Mouse (Mus musculus): ENCODE data around the gene Myo9b. TPM values are rescaled to one million over a fixed set of nuclear protein-coding genes. Genes with fewer than 3 reads are reported as not detected.
"Not testable (repeated sequence)": the region's sequence is repeated elsewhere in the genome, so short reads cannot be mapped to it uniquely, and the experiment has no call there.

Gene Myo9b
- polyA plus RNA-seq, 1 experiment from 2014 or later: 20.3 TPM

DNA sequence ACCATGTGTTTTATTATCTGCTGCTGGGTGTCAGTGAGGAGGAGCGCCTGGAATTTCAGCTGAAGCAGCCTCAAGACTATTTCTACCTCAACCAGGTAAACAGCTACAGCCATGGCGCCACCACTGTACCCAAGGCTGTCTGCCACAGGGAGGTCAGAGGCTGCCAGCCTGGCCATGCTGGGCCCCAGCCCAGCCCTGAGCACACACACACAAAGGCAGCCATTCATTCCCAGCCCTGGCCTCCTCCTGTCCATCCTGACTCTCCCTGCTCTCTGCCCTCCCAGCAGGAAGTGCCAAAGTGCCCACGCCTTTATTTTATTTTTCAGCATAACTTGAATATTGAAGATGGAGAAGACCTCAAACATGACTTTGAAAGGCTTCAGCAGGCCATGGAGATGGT lies 50.4 kb downstream of the Myo9b start:
- ATAC-seq (ENCODE audit: low read depth): no peak
- H3K4me2 ChIP-seq (ENCODE audit: low read depth, low read length): no peak overlapping the region
- H3K27me3 ChIP-seq (ENCODE audit: control insufficient read depth, insufficient read depth, low read depth, low read length): no peaks in the 10 kb centered on the region
- H3K36me3 ChIP-seq (ENCODE audit: control insufficient read depth, insufficient read depth, low read length): peaks cover 35% of the 10 kb centered on the region
- no peaks in the 10 kb centered on the region for H3K9me3 ChIP-seq (ENCODE audit: control insufficient read depth, low read length)
- no peaks in the 10 kb centered on the region for H3K4me1 ChIP-seq (replicated peaks; ENCODE audit: control insufficient read depth, insufficient read depth, low read length)
- H3K27ac ChIP-seq (ENCODE audit: low read length): no peak overlapping the region
- WGBS: 83% methylated on average over 3 of the region's 3 CpGs
- no peak overlapping the region for H3K9ac ChIP-seq (ENCODE audit: low read length)
- H3K4me3 ChIP-seq (ENCODE audit: low read length): no peak overlapping the region

DNA sequence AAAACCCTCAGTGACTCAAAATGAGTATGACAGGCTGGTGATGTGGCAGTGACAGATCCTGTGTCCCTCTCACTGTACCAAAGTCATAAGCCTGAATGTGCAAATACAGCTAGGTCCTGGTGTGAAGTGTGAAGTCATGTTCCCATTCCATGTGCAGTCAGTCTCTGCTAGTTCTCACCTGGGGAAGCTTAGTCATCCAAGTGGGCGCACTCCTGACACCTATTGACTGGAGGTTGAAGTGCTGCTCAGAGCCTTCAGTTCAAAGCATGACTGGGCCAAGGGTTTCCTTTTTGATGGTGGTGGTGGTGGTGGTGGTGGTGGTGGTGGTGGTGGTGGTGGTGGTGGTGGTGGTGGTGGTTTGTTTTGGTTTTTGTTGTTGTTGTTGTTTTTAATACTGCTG lies 52.3 kb downstream of the Myo9b start:
- ATAC-seq (ENCODE audit: low read depth): peak; percentile 56; the same call in 1 of the 2 replicates
- WGBS: 75% methylated on average over 1 of the region's 1 CpGs
- peaks cover 48% of the 10 kb centered on the region for H3K36me3 ChIP-seq (ENCODE audit: control insufficient read depth, insufficient read depth, low read length)

DNA sequence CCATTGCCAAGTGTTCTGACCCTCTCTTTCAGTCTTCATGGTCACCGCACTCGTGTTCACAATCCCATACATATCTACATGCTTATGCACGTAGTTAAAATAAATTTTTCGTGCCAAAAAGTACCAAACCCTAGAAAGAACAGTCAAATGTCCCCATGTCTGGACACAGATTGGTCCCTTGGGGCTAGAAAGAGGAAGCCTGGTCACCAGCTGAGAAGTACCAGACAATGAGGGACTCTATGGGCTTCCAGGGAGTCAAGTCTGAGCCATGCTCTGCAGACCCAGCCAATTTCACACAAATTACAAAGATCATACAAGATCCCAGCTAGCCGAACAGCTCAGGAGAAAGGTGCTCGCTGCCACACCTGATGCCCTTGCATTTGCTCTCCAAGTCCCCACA lies 65.3 kb downstream of the Myo9b start:
- not testable (repeated sequence) for H3K9ac ChIP-seq (ENCODE audit: low read length); H3K36me3 ChIP-seq (ENCODE audit: control insufficient read depth, insufficient read depth, low read length); H3K4me3 ChIP-seq (ENCODE audit: low read length); H3K27me3 ChIP-seq (ENCODE audit: control insufficient read depth, insufficient read depth, low read depth, low read length); ATAC-seq (ENCODE audit: low read depth); H3K4me1 ChIP-seq (replicated peaks; ENCODE audit: control insufficient read depth, insufficient read depth, low read length); H3K27ac ChIP-seq (ENCODE audit: low read length); H3K4me2 ChIP-seq (ENCODE audit: low read depth, low read length); H3K9me3 ChIP-seq (ENCODE audit: control insufficient read depth, low read length)
- 94% methylated on average over 6 of the region's 6 CpGs for WGBS

More for the DNA sequence above, 52.3 kb downstream of the Myo9b start:
- H3K9ac ChIP-seq (ENCODE audit: low read length): no peak overlapping the region
- H3K27me3 ChIP-seq (ENCODE audit: control insufficient read depth, insufficient read depth, low read depth, low read length): no peaks in the 10 kb centered on the region
- H3K4me2 ChIP-seq (ENCODE audit: low read depth, low read length): no peak overlapping the region
- no peaks in the 10 kb centered on the region for H3K4me1 ChIP-seq (replicated peaks; ENCODE audit: control insufficient read depth, insufficient read depth, low read length)
- no peak overlapping the region for H3K4me3 ChIP-seq (ENCODE audit: low read length)
- H3K9me3 ChIP-seq (ENCODE audit: control insufficient read depth, low read length): no peaks in the 10 kb centered on the region
- H3K27ac ChIP-seq (ENCODE audit: low read length): no peak overlapping the region

DNA sequence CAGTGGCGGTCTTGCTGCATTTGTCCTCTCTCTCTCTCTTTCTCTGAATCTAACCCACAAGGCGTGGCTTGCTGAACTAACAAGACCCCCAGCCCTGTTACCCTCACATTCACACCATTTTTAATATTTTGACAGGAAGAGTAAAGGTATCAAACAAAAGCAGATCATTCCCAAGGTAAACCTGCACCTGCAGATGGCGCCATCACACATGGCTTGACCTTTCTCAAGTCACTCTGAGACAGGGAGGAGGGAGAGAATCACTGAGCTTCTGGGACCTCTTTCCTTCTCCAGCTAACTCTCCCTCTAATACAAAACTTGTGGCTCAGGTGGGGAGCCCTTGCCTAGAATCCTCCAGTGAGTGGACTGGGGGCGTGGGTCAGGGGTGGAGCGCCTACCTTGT lies 68.1 kb downstream of the Myo9b start:
- Histone ChIP-seq H3K4me1 (replicated peaks; ENCODE audit: control insufficient read depth, insufficient read depth, low read length) (no peaks in the 10 kb centered on the region), H3K27me3 (ENCODE audit: control insufficient read depth, insufficient read depth, low read depth, low read length) (no peaks in the 10 kb centered on the region), H3K9me3 (ENCODE audit: control insufficient read depth, low read length) (no peaks in the 10 kb centered on the region), H3K4me3 (ENCODE audit: low read length) (no peak overlapping the region), H3K4me2 (ENCODE audit: low read depth, low read length) (no peak overlapping the region), H3K9ac (ENCODE audit: low read length) (no peak overlapping the region), H3K36me3 (ENCODE audit: control insufficient read depth, insufficient read depth, low read length) (peaks cover 13% of the 10 kb centered on the region), H3K27ac (ENCODE audit: low read length) (no peak overlapping the region)
- no peak for ATAC-seq (ENCODE audit: low read depth)
- WGBS: 76% methylated on average over 5 of the region's 5 CpGs

DNA sequence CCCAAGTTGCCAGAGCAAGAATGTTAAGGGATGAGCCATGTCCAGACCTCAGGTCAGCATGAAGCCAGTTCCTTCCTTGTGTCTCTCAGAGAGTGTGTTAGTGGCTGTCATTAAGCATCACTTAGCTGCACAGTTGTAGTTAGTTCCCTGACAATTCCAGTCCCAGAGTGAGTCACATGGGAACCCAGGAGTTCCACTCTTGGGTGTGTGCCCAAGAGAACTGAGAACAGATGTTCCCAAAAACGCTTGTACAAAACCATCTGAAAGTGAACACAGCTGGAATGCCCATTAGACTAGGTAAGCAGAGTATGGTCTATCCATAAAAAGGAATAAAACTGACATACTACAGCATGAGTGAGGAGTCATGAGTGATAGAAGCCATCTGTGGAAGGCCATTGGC lies 74.1 kb downstream of the Myo9b start:
- no peak overlapping the region for H3K4me3 ChIP-seq (ENCODE audit: low read length)
- no peaks in the 10 kb centered on the region for H3K27me3 ChIP-seq (ENCODE audit: control insufficient read depth, insufficient read depth, low read depth, low read length)
- no peak overlapping the region for H3K4me2 ChIP-seq (ENCODE audit: low read depth, low read length)
- no peaks in the 10 kb centered on the region for H3K9me3 ChIP-seq (ENCODE audit: control insufficient read depth, low read length)
- H3K4me1 ChIP-seq (replicated peaks; ENCODE audit: control insufficient read depth, insufficient read depth, low read length): no peaks in the 10 kb centered on the region
- WGBS: 74% methylated on average over 1 of the region's 1 CpGs
- ATAC-seq (ENCODE audit: low read depth): no peak
- H3K9ac ChIP-seq (ENCODE audit: low read length): no peak overlapping the region
- H3K27ac ChIP-seq (ENCODE audit: low read length): no peak overlapping the region
- peaks cover 48% of the 10 kb centered on the region for H3K36me3 ChIP-seq (ENCODE audit: control insufficient read depth, insufficient read depth, low read length)

DNA sequence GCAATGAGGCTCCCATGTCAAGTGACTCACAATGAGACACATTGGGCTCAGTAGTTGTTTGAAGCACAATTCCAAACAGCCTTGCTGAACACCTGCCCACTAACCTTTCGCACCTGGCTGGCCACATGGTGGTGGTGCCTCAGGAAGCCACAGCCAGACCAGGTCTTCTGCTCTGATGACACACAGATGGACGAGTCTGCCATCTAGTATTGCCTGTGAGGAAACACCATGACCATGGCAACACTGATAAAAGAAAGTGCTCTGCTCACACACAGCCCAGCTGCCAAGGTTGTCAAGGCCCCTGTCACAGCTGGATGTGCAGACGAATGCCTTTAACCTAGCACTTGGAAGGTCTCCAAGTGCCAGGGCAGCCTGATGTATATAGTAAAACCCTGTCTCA lies 78.6 kb downstream of the Myo9b start:
- no peak overlapping the region for H3K4me3 ChIP-seq (ENCODE audit: low read length)
- H3K27ac ChIP-seq (ENCODE audit: low read length): no peak overlapping the region
- no peak overlapping the region for H3K9ac ChIP-seq (ENCODE audit: low read length)
- peaks cover 58% of the 10 kb centered on the region for H3K36me3 ChIP-seq (ENCODE audit: control insufficient read depth, insufficient read depth, low read length)
- H3K27me3 ChIP-seq (ENCODE audit: control insufficient read depth, insufficient read depth, low read depth, low read length): no peaks in the 10 kb centered on the region
- H3K9me3 ChIP-seq (ENCODE audit: control insufficient read depth, low read length): no peaks in the 10 kb centered on the region
- 57% methylated on average over 3 of the region's 3 CpGs for WGBS
- no peak for ATAC-seq (ENCODE audit: low read depth)
- no peaks in the 10 kb centered on the region for H3K4me1 ChIP-seq (replicated peaks; ENCODE audit: control insufficient read depth, insufficient read depth, low read length)
- H3K4me2 ChIP-seq (ENCODE audit: low read depth, low read length): no peak overlapping the region

GRCm38 (mm10) chr8:71351520-71351919 lies 79.0 kb downstream of the Myo9b start:
- H3K4me1 ChIP-seq (replicated peaks; ENCODE audit: control insufficient read depth, insufficient read depth, low read length): no peaks in the 10 kb centered on the region
- no peak overlapping the region for H3K27ac ChIP-seq (ENCODE audit: low read length)
- H3K36me3 ChIP-seq (ENCODE audit: control insufficient read depth, insufficient read depth, low read length): peaks cover 55% of the 10 kb centered on the region
- no peak for ATAC-seq (ENCODE audit: low read depth)
- H3K4me2 ChIP-seq (ENCODE audit: low read depth, low read length): no peak overlapping the region
- no peaks in the 10 kb centered on the region for H3K9me3 ChIP-seq (ENCODE audit: control insufficient read depth, low read length)
- 92% methylated on average over 1 of the region's 1 CpGs for WGBS
- no peak overlapping the region for H3K9ac ChIP-seq (ENCODE audit: low read length)
- H3K27me3 ChIP-seq (ENCODE audit: control insufficient read depth, insufficient read depth, low read depth, low read length): no peaks in the 10 kb centered on the region
- H3K4me3 ChIP-seq (ENCODE audit: low read length): no peak overlapping the region

DNA sequence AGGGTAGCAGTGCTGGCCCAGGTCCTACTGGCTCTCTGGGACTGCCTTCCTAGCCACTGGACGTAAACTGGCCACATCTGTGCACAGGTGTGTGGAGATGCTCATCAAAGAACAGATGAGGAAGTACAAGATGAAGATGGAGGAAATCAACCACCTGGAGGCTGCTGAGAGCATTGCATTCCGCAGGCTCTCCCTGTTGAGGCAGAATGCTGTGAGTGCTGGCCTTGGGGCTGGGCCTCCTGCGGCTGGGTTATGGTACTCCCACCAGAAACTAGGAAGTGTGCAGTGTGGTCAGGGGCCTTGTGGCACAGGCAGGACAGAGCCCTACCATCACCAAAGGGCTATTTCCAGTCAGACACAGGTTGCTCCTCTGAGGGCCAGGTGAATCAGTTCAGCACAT lies 85.5 kb downstream of the Myo9b start:
- Histone ChIP-seq H3K9ac (ENCODE audit: low read length) (no peak overlapping the region), H3K36me3 (ENCODE audit: control insufficient read depth, insufficient read depth, low read length) (peaks cover 30% of the 10 kb centered on the region), H3K27ac (ENCODE audit: low read length) (no peak overlapping the region), H3K9me3 (ENCODE audit: control insufficient read depth, low read length) (no peaks in the 10 kb centered on the region), H3K4me2 (ENCODE audit: low read depth, low read length) (no peak overlapping the region), H3K4me1 (replicated peaks; ENCODE audit: control insufficient read depth, insufficient read depth, low read length) (no peaks in the 10 kb centered on the region), H3K27me3 (ENCODE audit: control insufficient read depth, insufficient read depth, low read depth, low read length) (no peaks in the 10 kb centered on the region), H3K4me3 (ENCODE audit: low read length) (no peak overlapping the region)
- no peak for ATAC-seq (ENCODE audit: low read depth)
- 90% methylated on average over 3 of the region's 3 CpGs for WGBS

- H3K27ac ChIP-seq (ENCODE audit: low read length): peak within 1 kb of the TSS; percentile 85
- WGBS: under 1% methylated on average over 55 of the region's 56 CpGs
- H3K4me1 ChIP-seq (replicated peaks; ENCODE audit: control insufficient read depth, insufficient read depth, low read length): peaks cover 11% of the 10 kb centered on the region
- peak within 1 kb of the TSS; percentile 67 for H3K4me3 ChIP-seq (ENCODE audit: low read length)
- H3K36me3 ChIP-seq (ENCODE audit: control insufficient read depth, insufficient read depth, low read length): peaks cover 8% of the 10 kb centered on the region
- H3K4me2 ChIP-seq (ENCODE audit: low read depth, low read length): peak within 1 kb of the TSS; percentile 77
- no peaks in the 10 kb centered on the region for H3K9me3 ChIP-seq (ENCODE audit: control insufficient read depth, low read length)
- H3K27me3 ChIP-seq (ENCODE audit: control insufficient read depth, insufficient read depth, low read depth, low read length): no peaks in the 10 kb centered on the region
- H3K9ac ChIP-seq (ENCODE audit: low read length): peak within 1 kb of the TSS; percentile 71
- peak; percentile 85 for ATAC-seq (ENCODE audit: low read depth)
These were observed 94.4 kb downstream of the Myo9b start, which contains the start of gene Use1 for GRCm38 (mm10) chr8:71366771-71367528. Gene Use1, plus strand, starts transcription at chr8:71366848.

Data from lung, embryonic 16.5 days (tissue).